Mouse (Mus musculus) ovary, postnatal 36 days (tissue): ENCODE measurements around the gene Spx.

ENCODE experiments used
- DNase-seq: peaks from one replicate; pipeline ENCODE4 v3.0.0; 2022; ENCODE audit warnings: low spot score, mixed read lengths

Gene Spx

DNA sequence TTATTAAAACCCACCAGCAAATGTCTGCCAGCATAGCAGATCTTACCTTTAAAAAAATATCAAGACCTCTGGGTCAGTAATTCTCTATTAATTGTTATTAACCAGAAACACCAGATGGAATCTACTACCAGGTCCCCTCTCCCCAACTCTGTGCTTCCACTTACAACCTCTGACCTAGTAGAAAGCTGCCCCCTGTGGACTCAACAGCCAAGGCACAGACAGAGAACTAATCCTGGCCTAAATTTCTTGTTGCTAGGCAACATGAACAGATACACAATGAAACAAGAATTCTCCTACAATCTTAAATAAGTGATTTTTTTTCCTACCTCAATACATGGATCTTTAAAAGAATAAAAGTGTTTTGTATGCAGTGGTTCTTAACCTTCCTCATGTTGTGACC is 15.8 kb downstream of the Spx start:
- DNase-seq = no peak

DNA sequence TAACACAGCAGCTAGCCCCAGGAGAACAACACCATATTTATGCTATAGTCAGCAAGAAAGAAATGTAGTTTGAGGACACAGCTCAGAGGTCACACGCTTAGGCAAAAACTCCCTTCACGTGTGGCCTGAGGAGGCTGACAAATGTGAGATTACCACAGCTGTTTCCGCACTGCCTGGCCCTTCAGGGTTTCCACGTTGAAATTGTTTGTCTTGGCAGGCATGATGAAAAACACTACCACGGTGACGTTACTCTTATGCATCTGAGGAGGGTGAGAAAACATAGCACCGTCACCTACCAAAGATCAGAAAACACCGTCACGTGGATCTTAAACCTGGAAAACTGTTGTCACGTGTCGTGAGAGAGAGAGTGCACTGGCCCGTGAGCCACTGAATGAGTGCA is 38.1 kb downstream of the Spx start:
- no peak for DNase-seq

DNA sequence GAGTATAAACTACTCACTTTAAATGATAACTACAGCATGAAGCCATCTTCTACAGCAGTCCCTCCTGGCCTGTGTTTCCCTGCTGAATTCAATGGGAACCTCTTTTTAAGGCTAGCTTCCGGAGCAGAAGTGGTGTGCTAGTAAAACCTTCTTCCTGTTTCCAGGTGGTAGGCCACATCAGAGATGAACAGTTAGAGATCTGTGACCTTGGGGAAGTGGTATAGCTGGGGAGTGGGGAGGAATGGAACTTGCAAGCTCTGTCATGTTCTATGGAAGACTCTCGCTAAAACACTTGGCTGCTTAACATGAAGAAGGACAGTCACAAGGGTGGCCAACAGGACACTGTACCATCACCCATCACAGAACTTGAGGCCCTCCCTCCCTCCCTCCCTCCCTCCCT is 40.1 kb downstream of the Spx start:
- DNase-seq = no peak

DNA sequence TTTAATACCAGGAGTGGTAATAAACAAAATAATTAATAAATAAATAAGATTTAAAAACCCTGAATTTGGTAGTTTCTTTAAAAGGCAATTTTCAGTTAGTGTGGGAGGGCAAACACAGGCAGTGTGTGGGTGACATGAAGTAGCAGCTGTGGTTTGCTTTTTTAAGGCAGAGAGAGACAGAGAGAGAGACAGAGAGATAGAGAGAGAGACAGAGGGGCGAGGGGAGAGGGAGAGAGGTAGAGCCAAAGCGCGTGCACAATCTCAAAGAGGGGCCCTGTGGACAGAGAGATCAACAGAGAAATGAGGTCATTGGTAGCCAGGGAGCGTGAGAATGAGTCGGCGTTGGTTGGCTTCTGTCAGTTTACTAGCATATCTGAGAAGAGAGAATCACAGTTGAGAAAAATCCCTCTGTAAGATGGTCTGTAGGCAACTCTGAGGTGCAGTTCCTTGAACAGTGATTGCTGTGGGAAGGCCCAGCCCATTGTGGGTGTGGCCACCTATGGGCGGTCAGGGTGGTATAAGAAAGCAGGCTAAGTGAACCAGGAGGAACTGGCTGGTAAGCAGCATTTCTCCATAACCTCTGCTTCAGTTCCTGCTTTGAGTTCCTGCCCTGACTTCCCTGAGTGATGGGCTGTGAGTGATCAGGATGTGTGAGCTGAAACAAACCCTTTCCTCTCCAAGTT is 42.2 kb downstream of the Spx start:
- no peak for DNase-seq

DNA sequence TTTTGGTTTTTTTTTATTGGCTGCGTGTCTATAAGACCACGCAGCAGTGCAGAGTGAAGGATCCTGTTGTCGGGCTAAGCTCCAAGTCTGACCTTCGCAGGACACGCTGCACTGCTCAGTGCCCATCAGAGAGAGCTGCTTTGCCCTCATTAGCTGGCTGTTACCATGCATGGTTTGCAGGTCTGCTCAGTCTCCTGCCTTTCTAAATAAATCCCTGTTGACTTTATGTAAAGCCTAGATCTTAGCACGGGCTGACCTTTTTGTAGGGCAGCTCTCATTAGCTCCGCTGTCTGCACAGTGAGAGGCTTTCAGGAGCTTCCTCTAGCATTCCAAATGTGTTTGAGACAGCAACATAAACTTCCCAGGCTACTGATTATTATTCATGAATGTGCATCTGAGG is 44.8 kb downstream of the Spx start:
- no peak for DNase-seq

DNA sequence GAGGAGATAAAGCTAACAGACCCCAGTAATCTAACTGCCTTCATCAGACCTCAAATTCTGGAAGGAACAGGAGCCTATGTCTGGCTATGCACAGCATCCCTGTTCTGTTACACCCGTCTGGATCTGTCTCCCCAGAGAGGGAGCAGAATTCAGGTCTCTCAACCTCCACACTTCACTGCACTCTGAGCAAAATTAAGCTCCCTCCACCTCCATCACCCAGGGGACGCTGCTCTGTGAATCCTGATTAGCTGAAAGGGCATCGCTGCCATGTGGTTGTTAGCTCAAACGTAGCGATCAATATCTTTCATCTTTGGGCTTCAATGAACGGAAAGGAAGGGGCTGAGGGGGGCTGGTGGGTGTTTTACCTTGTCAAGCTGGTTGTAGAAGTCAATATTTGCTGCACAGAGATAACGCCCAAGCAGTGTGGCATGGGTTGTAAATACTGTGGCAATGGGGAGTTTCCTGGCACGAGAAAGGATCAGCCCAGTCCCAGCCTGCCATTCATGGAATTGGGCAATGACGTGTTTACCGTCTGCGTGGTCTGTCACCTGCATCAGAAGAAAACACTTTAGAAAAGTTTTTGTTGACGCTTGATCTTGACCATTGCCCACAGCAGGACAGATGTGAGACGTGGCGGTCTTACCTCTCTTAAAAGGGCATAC is 45.9 kb downstream of the Spx start:
- no peak for DNase-seq

DNA sequence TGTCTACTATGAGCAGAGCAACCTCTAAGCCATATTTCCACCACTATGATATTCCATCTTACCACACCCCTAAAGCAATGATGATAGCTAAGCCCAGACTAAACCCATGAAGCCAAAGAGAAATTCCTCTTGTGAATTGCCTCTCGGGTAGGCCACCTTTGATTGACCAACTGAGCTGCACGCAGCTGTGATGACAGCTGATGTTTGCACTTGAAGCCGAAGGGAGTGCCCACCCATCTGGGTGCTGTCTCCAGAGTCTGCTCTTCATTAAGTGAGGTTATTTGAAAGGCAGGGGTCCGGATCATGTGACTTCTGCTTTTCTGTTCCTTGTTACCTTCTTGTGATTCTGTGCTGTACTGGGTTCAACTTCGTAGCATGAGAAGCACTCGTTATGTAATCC is 49.0 kb downstream of the Spx start:
- no peak for DNase-seq
